ENCODE assay signal across 15 mouse cellular contexts in genomic region chr14:9460006-9460405, GRCm38 (mm10).
DNase-seq lines count a peak whose midpoint lies in the region.
"Had no signal": no experiment of that assay in that cellular context is flagged by ENCODE, and none has a peak within 500 bp of the region (broad histone marks: within the 10 kb centered on the region; RNA-seq: fewer than 3 reads in every experiment).

No protein-coding gene starts in this region.

- DNase-seq in layer of hippocampus, adult 11-12 months (ENCODE audit: low spot score) = peak; percentile 28
- DNase-seq in layer of hippocampus, postnatal 10 days (ENCODE audit: low spot score in 2 of 2) = no peak
- DNase-seq in right cerebral cortex, adult 18-20 months = peak; percentile 48
- no peak for DNase-seq in right cerebral cortex, postnatal 14 days
- DNase-seq in left cerebral cortex, postnatal 25 days (ENCODE audit: low spot score in 2 of 2) = peak; percentile 21 to 74
- peak; percentile 48 for DNase-seq in telencephalon, adult 2 months (ENCODE audit: low read depth, low spot score)
- DNase-seq in spleen, postnatal 36 days (ENCODE audit: low spot score in 2 of 2) = no peak
- DNase-seq in lung, postnatal 25 days (ENCODE audit: low spot score) = no peak
- DNase-seq: adrenal gland, postnatal 14 days; cerebellum, adult 11 months; cerebellum, postnatal 14 days; heart, adult 18-20 months; kidney, adult 18-20 months; lung, embryonic 14.5 days; thymus, postnatal 25 days had no signal

- intact Hi-C loops in left cerebral cortex, postnatal 25 days (cut with DNase I) = no loop called here

Comparison
In these comparisons a context has a peak if more than half of its experiments do, and no peak if none do; other contexts are left out.
1. DNase-seq: peak in layer of hippocampus, adult 11-12 months (single experiment), right cerebral cortex, adult 18-20 months (single experiment), left cerebral cortex, postnatal 25 days (2 of 2) and telencephalon, adult 2 months (single experiment); none in layer of hippocampus, postnatal 10 days (0 of 2), right cerebral cortex, postnatal 14 days (single experiment), spleen, postnatal 36 days (0 of 2) and lung, postnatal 25 days (single experiment).